In the genomic region with DNA sequence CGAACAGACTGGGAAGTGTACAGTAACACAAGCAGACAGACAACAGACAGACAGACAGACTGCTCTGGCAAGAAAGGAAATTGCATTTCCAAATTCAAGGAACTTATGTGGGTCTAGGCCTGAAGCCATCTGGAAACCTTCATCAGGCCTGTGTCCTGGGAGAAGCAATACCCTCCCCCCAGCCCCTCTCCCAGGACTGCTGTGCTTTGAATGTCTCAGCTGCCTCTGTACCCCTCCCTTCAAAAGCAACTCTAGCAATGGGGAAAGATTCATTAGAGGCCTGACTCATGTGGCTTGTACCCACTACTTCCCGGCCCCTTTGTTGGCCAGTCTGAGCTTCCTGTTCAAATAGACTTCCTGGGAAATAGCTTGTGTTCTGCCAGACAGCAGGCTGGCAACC, we compare ENCODE assay signal across 13 mouse cellular contexts.
A peak's percentile ranks its signal among the peaks of the same experiment; 100 is the strongest.
DNase-seq lines count a peak whose midpoint lies in the region; ATAC-seq and TF ChIP-seq lines count a peak whose summit lies in the region.
"Had no signal": no experiment of that assay in that cellular context is flagged by ENCODE, and none has a peak within 500 bp of the region (broad histone marks: within the 10 kb centered on the region; RNA-seq: fewer than 3 reads in every experiment).

No protein-coding gene starts in this region.

- no peak for TF ChIP-seq CTCF in kidney, postnatal 0 days (IDR thresholded peaks at IDR 0.05; ENCODE audit: low read depth)
- no peak for TF ChIP-seq CTCF in bone marrow macrophage, adult 2 months (IDR thresholded peaks at IDR 0.05; ENCODE audit: low read depth, low read length)

- no peak overlapping the region for H3K4me2 ChIP-seq in forebrain, embryonic 12.5 days
- no peak overlapping the region for H3K4me2 ChIP-seq in forebrain, embryonic 15.5 days (replicated peaks)
- H3K4me2 ChIP-seq in kidney, postnatal 0 days (ENCODE audit: low read length), result no peak overlapping the region
- H3K4me2 ChIP-seq in limb, embryonic 13.5 days (replicated peaks), result no peak overlapping the region
- H3K4me2 ChIP-seq: hindbrain, embryonic 15.5 days had no signal

- peaks cover 38% of the 10 kb centered on the region for H3K36me3 ChIP-seq in forebrain, embryonic 12.5 days (replicated peaks)
- H3K36me3 ChIP-seq in forebrain, embryonic 15.5 days, result peaks cover 8% of the 10 kb centered on the region; the same call in 1 of the 2 replicates
- peaks cover 16% of the 10 kb centered on the region; the same call in 1 of the 2 replicates for H3K36me3 ChIP-seq in kidney, postnatal 0 days (ENCODE audit: insufficient read depth, low read length)
- H3K36me3 ChIP-seq in limb, embryonic 13.5 days, result peaks cover 67% of the 10 kb centered on the region
- H3K36me3 ChIP-seq: hindbrain, embryonic 15.5 days had no signal

- peaks cover 50% of the 10 kb centered on the region for H3K4me1 ChIP-seq in forebrain, embryonic 12.5 days
- peaks cover 44% of the 10 kb centered on the region for H3K4me1 ChIP-seq in forebrain, embryonic 15.5 days
- H3K4me1 ChIP-seq in kidney, postnatal 0 days (replicated peaks; ENCODE audit: insufficient read depth, low read length), result no peaks in the 10 kb centered on the region
- peaks cover 42% of the 10 kb centered on the region for H3K4me1 ChIP-seq in bone marrow macrophage, adult 2 months (ENCODE audit: control insufficient read depth, insufficient read depth, low read length)
- H3K4me1 ChIP-seq in limb, embryonic 13.5 days, result peaks cover 72% of the 10 kb centered on the region

- WGBS in forebrain, embryonic 12.5 days, result 72% methylated on average over 2 of the region's 2 CpGs
- 57% methylated on average over 2 of the region's 2 CpGs for WGBS in forebrain, embryonic 15.5 days
- WGBS in kidney, postnatal 0 days, result 47% methylated on average over 2 of the region's 2 CpGs
- WGBS in limb, embryonic 13.5 days, result 30% methylated on average over 2 of the region's 2 CpGs

- no peak for ATAC-seq in forebrain, embryonic 12.5 days (ENCODE audit: low FRiP score)
- no peak for ATAC-seq in forebrain, embryonic 15.5 days (replicated peaks)
- no peak for ATAC-seq in kidney, postnatal 0 days (replicated peaks; ENCODE audit: low FRiP score, low read depth)
- no peak for ATAC-seq in limb, embryonic 13.5 days (ENCODE audit: low FRiP score, low read depth)
- ATAC-seq: activated CD4-positive, CD25-positive, alpha-beta regulatory T cell, adult 4 months had no signal

- H3K9ac ChIP-seq in forebrain, embryonic 12.5 days, result no peak overlapping the region
- H3K9ac ChIP-seq in forebrain, embryonic 15.5 days (replicated peaks), result no peak overlapping the region
- H3K9ac ChIP-seq in kidney, postnatal 0 days (ENCODE audit: low read depth, low read length), result no peak overlapping the region; the same call in 1 of the 2 replicates
- H3K9ac ChIP-seq in limb, embryonic 13.5 days, result peak overlapping the region; percentile 51
- H3K9ac ChIP-seq: hindbrain, embryonic 15.5 days had no signal

- H3K27ac ChIP-seq in forebrain, embryonic 12.5 days, result 0 out of 2 replicates have a peak overlapping the region, but pooled peaks have one; percentile 1
- no peak overlapping the region for H3K27ac ChIP-seq in forebrain, embryonic 15.5 days (replicated peaks)
- H3K27ac ChIP-seq in kidney, postnatal 0 days, result no peak overlapping the region
- H3K27ac ChIP-seq in bone marrow macrophage, adult 2 months (ENCODE audit: insufficient read depth, low read depth, low read length), result peak overlapping the region; percentile 11; the same call in 1 of the 2 replicates
- peak overlapping the region; percentile 52; the same call in 1 of the 2 replicates for H3K27ac ChIP-seq in limb, embryonic 13.5 days
- H3K27ac ChIP-seq: hindbrain, embryonic 15.5 days had no signal

- peak; percentile 29 for DNase-seq in kidney, postnatal 0 days (ENCODE audit: low spot score)
- DNase-seq in kidney, adult 8-10 months, result no peak
- no peak for DNase-seq in kidney, postnatal 25 days
- DNase-seq in natural killer cell, adult 2 months (ENCODE audit: low spot score in 2 of 2), result no peak
- DNase-seq: gastrocnemius, postnatal 25 days; left cerebral cortex, postnatal 4 days; right cerebral cortex, postnatal 14 days had no signal

- no peaks in the 10 kb centered on the region for H3K27me3 ChIP-seq in forebrain, embryonic 12.5 days
- no peaks in the 10 kb centered on the region for H3K27me3 ChIP-seq in forebrain, embryonic 15.5 days
- H3K27me3 ChIP-seq in kidney, postnatal 0 days (ENCODE audit: insufficient read depth, low read length), result no peaks in the 10 kb centered on the region
- no peaks in the 10 kb centered on the region for H3K27me3 ChIP-seq in limb, embryonic 13.5 days
- H3K27me3 ChIP-seq: hindbrain, embryonic 15.5 days had no signal

- H3K4me3 ChIP-seq in forebrain, embryonic 12.5 days (replicated peaks), result no peak overlapping the region
- no peak overlapping the region for H3K4me3 ChIP-seq in forebrain, embryonic 15.5 days
- no peak overlapping the region for H3K4me3 ChIP-seq in kidney, postnatal 0 days (replicated peaks; ENCODE audit: low read depth, low read length)
- no peak overlapping the region for H3K4me3 ChIP-seq in bone marrow macrophage, adult 2 months (ENCODE audit: insufficient read depth, low read length)
- H3K4me3 ChIP-seq in limb, embryonic 13.5 days, result no peak overlapping the region
- H3K4me3 ChIP-seq: hindbrain, embryonic 15.5 days had no signal

- H3K9me3 ChIP-seq in forebrain, embryonic 12.5 days, result no peaks in the 10 kb centered on the region
- H3K9me3 ChIP-seq in forebrain, embryonic 15.5 days, result no peaks in the 10 kb centered on the region
- no peaks in the 10 kb centered on the region for H3K9me3 ChIP-seq in kidney, postnatal 0 days (replicated peaks; ENCODE audit: low read length)
- H3K9me3 ChIP-seq in limb, embryonic 13.5 days, result no peaks in the 10 kb centered on the region
- H3K9me3 ChIP-seq: hindbrain, embryonic 15.5 days had no signal

- TF ChIP-seq POLR2A in bone marrow macrophage, adult 2 months (IDR thresholded peaks at IDR 0.05; ENCODE audit: borderline replicate concordance, low read depth, low read length), result no peak

Comparison
In these comparisons a context has a peak if more than half of its experiments do, and no peak if none do; other contexts are left out.
1. H3K27ac ChIP-seq: peak in forebrain, embryonic 12.5 days (single experiment), bone marrow macrophage, adult 2 months (single experiment) and limb, embryonic 13.5 days (single experiment); none in forebrain, embryonic 15.5 days (single experiment) and kidney, postnatal 0 days (single experiment).